Mouse (Mus musculus) erythroid progenitor cell, adult 5-6 weeks (primary cell): ENCODE results near the gene Ndufb3. TPM values are rescaled to one million over a fixed set of nuclear protein-coding genes. Genes with fewer than 3 reads are reported as not detected.
"Not testable (repeated sequence)": the region's sequence is repeated elsewhere in the genome, so short reads cannot be mapped to it uniquely, and the experiment has no call there.

Source experiments
- ATAC-seq: replicated peaks from 2 replicates; pipeline ENCODE4 v1.8.0; 2016; ENCODE audit warnings: moderate number of reproducible peaks, mild to moderate bottlenecking, moderate TSS enrichment, inconsistent platforms; ENCODE audit not compliant: poor library complexity, low FRiP score, severe bottlenecking
- total RNA-seq, 2 experiments: library from RNA; stranded (forward) in 1 of 2; stranded (reverse) in 1 of 2; fragments of 150-400 nt in 1 of 2; fragments of 186-747, 209-891 nt in 1 of 2; gene quantifications; 2 replicates each; pipeline versions ENCODE4 v1.2.3 to v1.2.4; 2015 to 2017; ENCODE audit warnings: low replicate concordance in 2 of 2

Ndufb3 gene
- total RNA-seq (2015; ENCODE audit: low replicate concordance) (45.3 and 64.9 TPM in 2 replicates), total RNA-seq (2017; ENCODE audit: low replicate concordance) (20.8 and 24.1 TPM in 2 replicates)

DNA sequence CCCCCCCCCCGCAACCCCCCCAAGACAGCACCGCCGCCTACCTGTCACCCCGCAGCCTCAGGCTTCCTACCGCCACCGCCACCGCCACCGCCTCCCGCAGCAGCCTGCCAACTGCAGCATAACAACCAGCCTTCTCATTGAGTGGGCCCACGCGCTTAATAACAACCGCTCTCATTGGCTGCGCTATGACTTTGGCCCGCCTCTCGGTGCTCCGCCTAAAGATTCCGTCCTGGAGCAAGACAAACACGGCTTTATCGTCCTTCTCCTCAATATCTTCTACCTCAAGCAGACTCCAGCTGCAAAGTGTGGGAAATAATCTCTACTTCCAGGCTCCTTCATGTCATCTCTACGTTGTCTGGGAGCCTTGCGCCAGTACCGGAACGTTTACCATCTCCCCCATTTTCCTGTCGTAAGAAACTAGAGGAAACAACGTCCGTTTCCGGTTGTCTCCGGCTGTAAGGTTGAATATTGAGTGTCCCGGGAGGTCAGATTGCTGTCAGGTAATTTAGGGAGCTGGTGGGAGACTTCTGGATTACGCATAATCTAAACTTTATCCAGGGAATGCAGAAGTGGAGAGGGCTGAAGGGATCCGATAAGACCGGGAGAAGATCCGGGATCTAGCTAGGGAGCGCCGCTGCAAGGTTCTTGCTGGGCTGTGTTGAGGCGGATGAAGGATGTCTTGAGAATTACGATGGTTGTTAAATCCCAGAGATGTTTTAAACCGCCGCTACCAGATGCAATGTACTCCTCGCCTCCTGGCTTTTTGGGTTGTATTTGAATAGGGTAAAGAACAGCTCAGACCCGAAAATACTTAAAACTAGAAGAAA lies at the start of gene Ndufb3, which contains the start of gene Fam126b:
Gene Ndufb3 (plus strand): TSS at position 214 of the 827 bp plus-strand sequence.
Gene Fam126b (minus strand): TSS at position 153 of the 827 bp plus-strand sequence.
- peak; percentile 100 for ATAC-seq

DNA sequence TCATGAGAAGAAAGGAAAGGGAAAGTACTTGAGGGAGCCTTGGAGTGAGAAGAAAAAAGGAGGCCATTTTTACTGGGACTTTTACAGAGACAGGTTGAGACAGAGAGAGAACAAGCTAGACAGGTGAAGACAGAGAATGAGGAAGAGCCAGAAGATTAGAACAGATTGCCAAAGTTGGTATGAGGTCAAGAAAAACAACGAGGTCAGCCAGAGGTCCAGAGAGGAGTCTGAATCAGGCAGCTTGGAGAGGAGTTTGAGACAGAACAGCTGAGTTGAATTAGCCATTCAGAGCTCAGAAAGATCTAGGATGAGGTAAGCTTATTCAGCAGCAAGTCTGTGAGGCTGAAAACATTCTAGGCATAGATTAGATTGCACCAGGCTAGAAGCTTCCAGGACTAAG lies 44.8 kb upstream of the Ndufb3 start:
- no peak for ATAC-seq

DNA sequence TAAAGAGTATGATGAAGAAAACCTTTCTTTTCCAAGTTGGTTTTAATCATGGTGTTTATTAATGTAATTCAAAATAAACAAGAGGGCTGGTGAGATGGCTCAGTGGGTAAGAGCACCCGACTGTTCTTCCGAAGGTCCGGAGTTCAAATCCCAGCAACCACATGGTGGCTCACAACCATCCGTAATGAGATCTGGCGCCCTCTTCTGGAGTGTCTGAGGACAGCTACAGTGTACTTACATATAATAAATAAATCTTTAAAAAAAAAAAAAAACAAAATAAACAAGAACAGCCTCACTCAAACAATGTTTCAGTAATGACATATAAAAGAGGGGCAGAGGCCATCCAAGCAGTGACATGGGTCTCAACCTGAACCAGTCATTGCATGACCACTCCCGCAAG lies 25.8 kb upstream of the Ndufb3 start:
- ATAC-seq = not testable (repeated sequence)

DNA sequence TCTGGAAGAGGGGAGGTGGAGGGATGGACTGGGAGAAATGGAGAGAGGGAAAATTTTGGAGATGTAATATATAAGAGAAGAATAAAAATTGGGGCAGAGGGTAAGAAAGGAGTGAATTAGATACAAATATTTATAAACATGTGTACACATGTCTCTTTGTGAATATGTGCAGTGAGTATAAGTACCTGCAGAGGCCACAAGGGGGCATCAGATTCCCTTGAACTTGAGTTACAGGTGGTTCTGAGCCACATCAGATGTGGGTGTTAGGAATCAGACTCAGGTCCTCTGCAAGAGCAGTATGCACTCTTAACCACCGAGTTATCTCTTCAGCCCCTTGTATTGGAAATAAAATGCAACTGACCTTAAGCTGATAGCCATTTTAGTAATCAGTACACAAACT lies 23.7 kb upstream of the Ndufb3 start:
- peak; percentile 63; the same call in 1 of the 2 replicates for ATAC-seq

DNA sequence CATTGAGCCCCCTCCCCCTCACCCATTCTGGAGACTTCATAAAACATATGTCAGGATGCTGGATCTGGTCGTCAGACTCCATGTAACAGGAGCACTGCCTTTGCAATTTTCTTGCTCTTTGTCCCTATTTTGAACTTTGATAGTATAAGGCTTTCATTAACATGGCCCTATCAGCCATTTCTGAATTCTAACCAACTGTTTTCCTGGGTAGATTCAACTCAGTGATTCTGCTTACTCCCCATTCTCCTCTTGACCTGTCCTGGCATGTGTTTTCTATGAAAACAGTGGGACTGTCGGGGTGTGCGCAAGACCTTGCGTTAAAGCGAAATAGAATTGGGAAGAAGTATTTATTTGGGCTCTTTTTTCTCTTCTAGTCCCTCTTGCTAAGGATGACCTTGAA lies 21.2 kb upstream of the Ndufb3 start:
- no peak for ATAC-seq

DNA sequence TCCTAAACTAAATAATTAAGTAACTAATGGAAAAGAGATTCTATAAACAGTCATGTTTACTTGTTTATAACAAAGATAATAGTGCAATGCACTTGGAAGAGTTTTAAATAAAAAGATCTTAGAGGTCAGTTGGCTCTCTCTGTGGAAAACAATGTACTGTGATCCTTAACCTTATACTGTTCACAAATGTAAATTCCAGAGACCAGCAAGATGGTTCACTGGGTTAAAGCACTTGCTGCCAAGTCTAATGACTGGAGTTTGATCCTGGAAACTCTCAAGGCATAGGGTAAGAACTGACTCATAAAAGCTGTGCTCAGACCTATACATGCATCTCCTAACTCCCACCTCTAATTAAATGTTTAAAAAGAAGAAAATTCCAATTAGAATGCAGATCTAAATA lies 19.6 kb upstream of the Ndufb3 start:
- no peak for ATAC-seq

DNA sequence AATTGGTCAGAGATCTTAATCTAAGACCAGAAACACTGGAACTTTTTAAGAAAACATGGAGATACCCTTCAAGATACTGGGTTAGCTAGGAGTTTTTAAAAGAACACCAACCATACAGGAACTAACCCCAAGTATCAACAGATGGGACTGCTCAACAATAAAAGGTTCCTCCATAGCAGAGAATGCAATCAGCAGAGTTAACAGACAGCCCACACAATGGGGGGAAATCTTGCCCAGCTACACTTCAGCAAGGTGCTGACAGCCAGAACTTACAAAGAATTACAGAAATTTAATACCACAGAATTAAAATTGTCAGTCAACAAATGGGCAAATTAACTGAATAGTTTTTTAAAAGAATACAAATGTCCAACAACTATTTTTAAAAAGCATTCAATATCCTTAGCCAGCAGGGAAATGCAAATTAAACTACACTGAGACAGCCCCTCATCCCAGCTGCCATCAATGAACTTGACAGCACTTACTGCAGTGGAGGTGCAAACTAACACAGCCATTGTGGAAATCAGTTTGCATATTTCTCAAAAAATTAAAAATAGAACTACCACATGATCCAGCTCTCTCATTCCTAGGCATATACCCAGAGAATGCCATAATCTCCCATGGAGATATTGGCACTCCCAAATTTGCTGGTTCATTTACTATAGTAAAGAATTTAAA lies 17.6 kb upstream of the Ndufb3 start:
- ATAC-seq = no peak

DNA sequence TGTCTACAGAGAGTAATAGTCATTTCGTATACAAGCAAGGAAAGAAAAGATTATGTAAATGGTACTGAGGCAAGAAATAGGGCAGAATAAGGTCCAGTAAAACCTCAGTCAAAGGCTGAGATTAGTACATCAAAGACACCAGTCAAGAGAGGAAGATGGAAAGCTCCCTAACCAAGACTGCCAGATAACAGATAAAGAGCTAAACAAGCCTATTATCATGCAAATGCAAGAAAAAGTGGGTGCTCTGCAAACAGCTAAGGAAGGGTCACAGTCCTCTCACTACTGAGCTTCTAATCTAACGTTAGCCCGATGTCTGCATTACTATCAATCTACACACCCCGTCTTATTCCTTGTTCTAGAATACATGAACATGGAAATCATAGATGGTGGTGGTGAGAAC lies 15.7 kb upstream of the Ndufb3 start:
- no peak for ATAC-seq

DNA sequence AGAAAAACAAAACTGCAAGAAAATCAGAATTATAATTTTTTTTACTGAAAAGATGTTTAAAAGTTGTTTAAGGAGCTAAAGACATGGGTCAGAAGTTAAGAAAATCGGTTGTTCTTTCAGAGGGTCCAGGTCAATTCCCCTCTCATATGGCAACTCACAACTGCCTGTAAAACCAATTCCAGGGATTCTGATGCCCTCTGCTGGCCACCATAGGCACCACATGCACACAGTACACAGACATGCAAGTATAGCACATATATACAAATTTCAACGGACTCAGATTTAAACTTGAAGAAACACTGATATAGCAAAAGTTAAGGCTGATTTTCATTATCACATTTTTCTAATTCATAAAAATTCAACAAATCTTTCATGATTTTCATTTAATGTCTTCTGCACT lies 7.0 kb upstream of the Ndufb3 start:
- ATAC-seq = peak; percentile 77; the same call in 1 of the 2 replicates

DNA sequence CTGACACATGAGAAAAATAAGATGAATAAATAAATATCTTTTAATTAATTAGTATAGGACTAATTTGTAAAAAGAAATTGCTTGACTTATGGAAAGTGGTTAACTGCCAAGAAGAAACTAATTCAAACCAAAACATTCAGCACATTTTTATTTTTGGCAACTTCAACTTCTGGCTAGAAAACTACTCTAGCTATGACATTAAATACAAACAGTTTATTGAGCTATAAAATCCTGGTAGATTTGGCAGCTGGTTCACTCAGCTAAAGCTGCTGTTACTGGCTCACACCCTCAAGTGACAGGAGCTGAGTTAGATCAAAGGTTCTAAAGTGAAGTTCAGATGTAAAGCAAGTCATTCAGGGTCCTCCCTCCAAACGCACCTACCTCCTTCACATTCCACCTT lies 3.6 kb upstream of the Ndufb3 start:
- ATAC-seq = no peak

DNA sequence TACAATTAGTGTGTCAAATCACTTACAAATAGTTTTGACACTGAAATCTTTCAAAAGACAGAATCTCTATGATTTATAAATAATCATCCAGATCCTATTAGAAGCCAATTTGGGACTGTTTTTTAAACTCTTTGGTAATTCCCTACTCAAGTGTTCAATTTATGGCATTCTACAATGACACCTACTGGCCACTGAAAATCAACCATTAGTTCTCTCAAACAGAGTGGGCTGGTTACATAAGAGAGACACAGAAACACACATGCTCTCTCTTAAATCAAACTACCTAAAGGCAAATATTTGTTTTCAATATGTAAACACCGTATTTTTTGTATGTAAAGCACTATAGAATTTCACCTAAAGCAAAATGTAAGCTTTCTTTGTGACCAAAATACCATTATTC lies 1.9 kb upstream of the Ndufb3 start:
- ATAC-seq = no peak

DNA sequence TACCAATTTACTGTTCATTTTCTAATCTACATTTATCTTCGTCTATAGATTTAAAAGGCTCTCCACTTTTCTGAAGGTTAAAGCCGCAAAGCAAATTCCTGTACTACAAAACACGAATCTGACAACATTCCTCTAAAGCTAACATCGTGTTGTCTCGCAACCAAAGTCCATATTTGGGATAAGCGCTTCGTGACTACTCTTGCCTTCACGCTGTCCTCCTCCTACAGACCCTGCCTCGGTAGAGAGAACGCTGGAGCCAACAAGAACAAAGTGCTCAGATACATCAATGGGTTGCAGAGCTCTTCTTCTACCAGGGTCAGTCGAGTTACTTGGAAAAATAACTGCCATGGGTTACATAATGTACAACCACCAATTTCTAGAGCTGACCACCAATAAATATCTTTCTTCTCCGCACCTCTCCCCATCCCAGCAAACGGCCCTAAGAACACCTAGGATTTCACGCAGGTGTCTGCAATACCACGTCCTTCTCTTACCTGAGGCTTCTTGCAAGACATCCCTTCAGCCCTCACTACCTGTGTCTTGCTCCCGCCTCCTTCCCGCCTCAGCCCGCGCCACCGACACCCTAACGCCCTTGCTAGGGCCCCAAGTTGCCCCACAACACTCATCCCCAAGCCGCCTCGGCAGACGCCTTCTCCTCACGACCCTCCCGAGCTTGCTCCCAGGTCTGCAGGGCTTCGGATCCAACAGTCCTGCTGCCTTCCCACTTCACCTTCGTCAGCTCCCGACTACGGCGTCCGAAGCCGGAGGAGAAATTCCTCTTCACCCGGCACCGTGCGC lies 612 bp upstream of the Ndufb3 start:
- ATAC-seq = peak; percentile 45; the same call in 1 of the 2 replicates

DNA sequence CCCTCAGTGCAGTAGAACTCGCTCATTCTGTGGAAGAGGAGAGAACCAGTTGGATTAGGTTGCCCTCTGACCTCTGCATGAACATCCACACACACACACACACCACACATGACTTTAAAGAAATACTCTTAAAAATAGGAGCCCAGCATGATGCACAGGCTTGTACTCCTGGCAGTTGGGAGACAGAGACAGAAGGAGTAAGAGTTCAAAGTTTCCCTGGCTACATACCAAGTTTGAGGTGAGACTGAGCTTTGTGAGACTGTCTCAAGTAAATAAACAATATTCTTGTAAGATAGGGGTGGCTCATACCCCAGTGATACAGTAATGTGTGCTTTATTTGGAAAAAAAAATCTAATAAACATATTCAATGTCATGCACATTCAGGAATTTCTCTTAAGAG lies 1.3 kb downstream of the Ndufb3 start:
- no peak for ATAC-seq

DNA sequence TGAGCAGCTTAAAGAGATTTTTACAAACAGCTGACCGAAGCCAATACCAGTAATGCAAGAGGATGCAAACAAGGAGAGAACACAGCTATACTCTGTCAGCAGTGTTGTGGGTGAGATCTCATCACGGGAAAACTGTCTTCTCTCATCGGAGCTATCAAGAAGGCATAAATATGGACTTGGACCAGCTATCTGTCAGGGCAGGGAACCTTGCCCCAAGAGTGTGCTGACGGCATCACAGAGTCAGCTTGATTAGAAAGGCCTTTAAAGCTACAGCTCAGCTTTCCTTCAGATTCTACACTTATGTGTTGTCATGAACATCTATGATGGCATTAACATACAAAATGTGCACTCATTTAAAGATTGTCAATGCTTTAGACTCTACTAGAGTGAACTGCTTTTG lies 16.5 kb downstream of the Ndufb3 start:
- ATAC-seq = no peak

DNA sequence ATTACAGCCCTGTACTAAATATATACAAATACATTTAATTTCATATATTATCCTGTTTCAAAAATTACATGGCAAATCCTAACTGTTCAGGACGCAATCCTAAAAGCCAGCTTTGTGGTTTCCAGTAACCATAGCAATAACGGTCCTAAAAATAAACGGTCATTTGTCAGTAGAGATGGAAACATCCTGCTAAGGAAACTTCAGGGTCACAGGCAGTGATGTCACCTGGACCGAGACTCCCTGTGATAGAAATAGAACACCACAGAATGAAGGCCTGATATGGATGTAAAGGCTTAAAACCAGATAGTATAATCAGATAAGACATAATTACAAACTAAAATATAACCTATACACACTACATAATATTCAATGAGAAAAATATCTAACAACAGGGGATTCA lies 17.6 kb downstream of the Ndufb3 start:
- ATAC-seq = no peak

DNA sequence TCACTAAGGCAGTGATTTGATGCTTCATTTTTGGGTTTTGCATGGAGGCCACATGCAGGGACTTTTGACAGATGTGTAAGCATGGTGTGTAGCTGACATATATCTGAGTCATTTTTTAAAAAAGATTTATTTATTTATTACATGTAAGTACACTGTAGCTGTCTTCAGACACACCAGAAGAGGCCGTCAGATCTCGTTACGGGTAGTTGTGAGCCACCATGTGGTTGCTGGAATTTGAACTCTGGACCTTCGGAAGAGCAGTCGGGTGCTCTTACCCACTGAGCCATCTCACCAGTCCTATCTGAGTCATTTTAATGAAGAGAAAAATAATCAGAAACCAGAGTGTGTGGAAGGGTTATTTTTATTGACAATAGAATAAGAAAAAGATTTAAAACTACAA lies 23.4 kb downstream of the Ndufb3 start:
- not testable (repeated sequence) for ATAC-seq

DNA sequence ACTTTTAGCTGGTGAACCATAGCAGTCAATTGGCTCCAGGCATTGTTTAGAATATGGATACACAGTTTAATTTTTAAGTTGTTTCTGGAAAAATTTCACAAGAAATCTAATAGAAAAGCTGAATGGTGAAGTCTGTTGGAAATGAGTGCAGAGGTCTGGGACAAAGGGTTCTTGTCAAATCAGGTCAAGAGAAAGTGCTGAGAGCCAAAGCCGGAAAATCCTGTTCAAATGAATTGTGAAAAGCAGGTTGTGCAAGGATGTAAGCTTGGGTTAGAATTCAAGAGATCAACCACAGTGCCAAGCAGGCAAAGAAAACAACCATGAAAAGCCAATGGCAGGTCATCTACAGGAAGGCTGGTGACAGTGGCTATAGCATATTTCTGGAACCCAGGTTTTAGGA lies 24.0 kb downstream of the Ndufb3 start:
- no peak for ATAC-seq

DNA sequence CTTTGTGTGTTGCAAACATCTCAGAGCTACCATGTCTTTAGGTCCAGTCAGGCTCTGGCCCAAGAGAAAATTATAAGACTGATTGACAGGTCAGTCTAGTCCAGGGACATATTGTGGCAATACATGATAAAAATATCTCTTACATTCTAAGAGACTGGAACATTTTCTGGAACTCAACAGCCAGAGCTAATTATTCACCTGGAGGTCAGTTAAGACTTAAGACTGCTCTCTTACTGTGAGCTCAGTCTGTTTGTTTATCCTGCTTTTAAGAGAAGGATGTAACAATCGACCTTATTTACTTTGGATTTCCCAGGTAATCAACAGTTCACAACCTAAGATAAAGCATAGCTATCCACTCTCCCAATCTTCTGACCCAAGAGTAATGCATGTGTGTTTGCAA lies 24.4 kb downstream of the Ndufb3 start:
- ATAC-seq = no peak

DNA sequence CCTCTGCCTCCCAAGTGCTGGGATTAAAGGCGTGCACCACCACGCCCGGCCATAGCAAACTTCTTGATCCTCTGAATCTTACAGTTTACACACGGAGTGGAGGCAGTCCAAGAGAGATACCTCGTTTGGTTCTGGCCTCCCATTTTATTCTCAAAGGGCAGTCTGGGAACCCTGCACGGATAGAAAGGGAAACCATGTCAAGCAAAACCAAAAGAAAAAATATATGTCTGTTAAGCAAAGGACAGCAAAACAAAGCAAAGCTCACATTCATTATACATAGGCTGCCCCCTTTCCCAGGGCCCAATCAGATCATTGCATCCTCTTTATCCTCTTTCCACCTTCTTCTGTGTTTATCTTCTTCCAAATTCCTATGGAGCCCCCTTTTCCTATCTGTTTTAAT lies 27.6 kb downstream of the Ndufb3 start:
- no peak for ATAC-seq

DNA sequence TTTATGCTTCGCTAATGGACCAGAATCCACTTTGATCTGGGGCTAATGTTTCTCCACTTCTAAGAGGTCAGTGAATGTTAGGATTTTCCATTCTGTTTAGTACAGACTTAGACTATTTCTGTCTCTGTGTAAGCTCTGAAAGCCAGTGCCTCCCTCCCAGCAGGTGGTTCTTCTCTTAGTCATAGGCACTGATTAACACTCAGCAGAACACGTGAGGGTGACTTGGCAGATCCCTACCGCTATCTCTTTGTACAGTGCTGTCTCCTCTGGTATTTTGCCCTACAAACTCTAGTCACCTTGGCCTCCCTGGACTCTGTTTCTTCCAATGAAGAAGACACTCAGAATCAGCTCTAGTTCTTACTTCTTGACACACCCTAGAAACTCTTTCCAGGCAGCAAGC lies 28.2 kb downstream of the Ndufb3 start:
- no peak for ATAC-seq
